Mouse (Mus musculus) cerebellum, adult 18-20 months (tissue): ENCODE results near the gene Cblb.
A peak's percentile ranks its signal among the peaks of the same experiment; 100 is the strongest.

Experiments used
- DNase-seq, 2 experiments: peaks; one replicate each; pipeline ENCODE4 v3.0.0; 2021

Cblb gene

GRCm38 (mm10) chr16:52040937-52041336, 9.9 kb downstream of the Cblb start:
- DNase-seq = no peak

- no peak for DNase-seq
These were observed 11.8 kb downstream of the Cblb start for GRCm38 (mm10) chr16:52042667-52043379.

- peak in 1 of 2 experiments; percentile 28 for DNase-seq
These were observed 12.5 kb downstream of the Cblb start for GRCm38 (mm10) chr16:52043380-52044117.

- DNase-seq = no peak
These were observed 13.5 kb downstream of the Cblb start for GRCm38 (mm10) chr16:52044518-52044917.

- no peak for DNase-seq
These were observed 14.0 kb downstream of the Cblb start for GRCm38 (mm10) chr16:52044985-52045384.

GRCm38 (mm10) chr16:52046464-52046863, 15.4 kb downstream of the Cblb start:
- DNase-seq = no peak

GRCm38 (mm10) chr16:52051106-52051505, 20.1 kb downstream of the Cblb start:
- DNase-seq = peak in 1 of 2 experiments; percentile 31

- no peak for DNase-seq
These were observed 21.7 kb downstream of the Cblb start for GRCm38 (mm10) chr16:52052734-52053133.

- DNase-seq = no peak
These were observed 24.2 kb downstream of the Cblb start for GRCm38 (mm10) chr16:52055236-52055635.

- DNase-seq = no peak
These were observed 25.1 kb downstream of the Cblb start for GRCm38 (mm10) chr16:52056164-52056563.

GRCm38 (mm10) chr16:52057335-52057734, 26.3 kb downstream of the Cblb start:
- no peak for DNase-seq

GRCm38 (mm10) chr16:52059535-52059934, 28.5 kb downstream of the Cblb start:
- DNase-seq = no peak

GRCm38 (mm10) chr16:52060100-52060719, 29.2 kb downstream of the Cblb start:
- no peak for DNase-seq

GRCm38 (mm10) chr16:52061015-52061481, 30.0 kb downstream of the Cblb start:
- DNase-seq = no peak

GRCm38 (mm10) chr16:52064309-52065105, 33.5 kb downstream of the Cblb start:
- DNase-seq = no peak

GRCm38 (mm10) chr16:52067632-52068516, 36.8 kb downstream of the Cblb start:
- no peak for DNase-seq

- no peak for DNase-seq
These were observed 37.5 kb downstream of the Cblb start for GRCm38 (mm10) chr16:52068517-52068874.

- no peak for DNase-seq
These were observed 38.6 kb downstream of the Cblb start for GRCm38 (mm10) chr16:52069648-52070047.

- no peak for DNase-seq
These were observed 39.1 kb downstream of the Cblb start for GRCm38 (mm10) chr16:52070128-52070527.

GRCm38 (mm10) chr16:52071290-52071689, 40.3 kb downstream of the Cblb start:
- no peak for DNase-seq

- no peak for DNase-seq
These were observed 40.8 kb downstream of the Cblb start for GRCm38 (mm10) chr16:52071766-52072209.

GRCm38 (mm10) chr16:52076652-52077051, 45.6 kb downstream of the Cblb start:
- DNase-seq = peak; percentile 76 to 82
